Comparison of ENCODE assay signal across 8 mouse cellular contexts in genomic region chr9:48984320-48984844, GRCm38 (mm10). TPM values are rescaled to one million over a fixed set of nuclear protein-coding genes. Genes with fewer than 3 reads are reported as not detected.
DNase-seq lines count a peak whose midpoint lies in the region; ATAC-seq lines count a peak whose summit lies in the region.

No protein-coding gene starts in this region.

- no peak for ATAC-seq in heart, embryonic 12.5 days (ENCODE audit: insufficient number of reproducible peaks, low FRiP score)
- peak; percentile 29 for ATAC-seq in CD4-positive, CD25-positive, alpha-beta regulatory T cell, adult 4 months
- ATAC-seq in forebrain, embryonic 13.5 days: no peak
- ATAC-seq in liver, embryonic 16.5 days (ENCODE audit: low read depth): no peak; the same call in 1 of the 2 replicates

- no peaks in the 10 kb centered on the region for H3K9me3 ChIP-seq in heart, embryonic 12.5 days (replicated peaks)
- no peaks in the 10 kb centered on the region for H3K9me3 ChIP-seq in forebrain, embryonic 13.5 days (replicated peaks)
- H3K9me3 ChIP-seq in liver, embryonic 16.5 days (replicated peaks; ENCODE audit: control insufficient read depth, low read length): no peaks in the 10 kb centered on the region

- H3K4me2 ChIP-seq in heart, embryonic 12.5 days: peak overlapping the region; percentile 83
- H3K4me2 ChIP-seq in forebrain, embryonic 13.5 days: peak overlapping the region; percentile 76
- peak overlapping the region; percentile 99 for H3K4me2 ChIP-seq in liver, embryonic 16.5 days (ENCODE audit: low read depth, low read length)

- 26% methylated on average over 8 of the region's 8 CpGs for WGBS in heart, embryonic 12.5 days
- WGBS in forebrain, embryonic 13.5 days: 35% methylated on average over 8 of the region's 8 CpGs
- WGBS in liver, embryonic 16.5 days (ENCODE audit: insufficient replicate concordance): 15% methylated on average over 8 of the region's 8 CpGs

- peak overlapping the region; percentile 80 for H3K9ac ChIP-seq in heart, embryonic 12.5 days
- peak overlapping the region; percentile 68 for H3K9ac ChIP-seq in forebrain, embryonic 13.5 days
- peak overlapping the region; percentile 60 for H3K9ac ChIP-seq in liver, embryonic 16.5 days (ENCODE audit: low read depth, low read length)

- no peak for DNase-seq in heart, postnatal 25 days (ENCODE audit: low spot score)
- DNase-seq in frontal cortex, postnatal 14 days (ENCODE audit: low spot score in 2 of 2): no peak
- no peak for DNase-seq in right cerebral cortex, postnatal 36 days (ENCODE audit: low spot score in 2 of 2)
- no peak for DNase-seq in frontal cortex, postnatal 10 days (ENCODE audit: low spot score in 2 of 2)

- peak overlapping the region; percentile 84 for H3K4me3 ChIP-seq in heart, embryonic 12.5 days
- peak overlapping the region; percentile 77 for H3K4me3 ChIP-seq in forebrain, embryonic 13.5 days
- peak overlapping the region; percentile 82 for H3K4me3 ChIP-seq in liver, embryonic 16.5 days (ENCODE audit: low read depth, low read length)

- peaks cover 39% of the 10 kb centered on the region for H3K4me1 ChIP-seq in heart, embryonic 12.5 days (replicated peaks)
- peaks cover 35% of the 10 kb centered on the region for H3K4me1 ChIP-seq in forebrain, embryonic 13.5 days
- H3K4me1 ChIP-seq in liver, embryonic 16.5 days (ENCODE audit: control insufficient read depth, low read depth, low read length): peaks cover 28% of the 10 kb centered on the region

- H3K27me3 ChIP-seq in heart, embryonic 12.5 days (replicated peaks): no peaks in the 10 kb centered on the region
- no peaks in the 10 kb centered on the region for H3K27me3 ChIP-seq in forebrain, embryonic 13.5 days
- H3K27me3 ChIP-seq in liver, embryonic 16.5 days (ENCODE audit: control insufficient read depth, insufficient read depth, low read depth, low read length): no peaks in the 10 kb centered on the region

- H3K36me3 ChIP-seq in heart, embryonic 12.5 days: no peaks in the 10 kb centered on the region
- H3K36me3 ChIP-seq in forebrain, embryonic 13.5 days (ENCODE audit: poor library complexity, severe bottlenecking): no peaks in the 10 kb centered on the region
- no peaks in the 10 kb centered on the region for H3K36me3 ChIP-seq in liver, embryonic 16.5 days (ENCODE audit: control insufficient read depth, insufficient read depth)

- intact Hi-C loops in heart, postnatal 25 days (cut with DNase I): loop anchor here (10.0 kb wide), 1 partner anchor 490 kb away; the partner anchor contains the start of genes Gm5617 and Rbm7

- H3K27ac ChIP-seq in heart, embryonic 12.5 days (ENCODE audit: poor library complexity, severe bottlenecking): peak overlapping the region; percentile 94
- peak overlapping the region; percentile 87 for H3K27ac ChIP-seq in forebrain, embryonic 13.5 days
- H3K27ac ChIP-seq in liver, embryonic 16.5 days (ENCODE audit: low read length): peak overlapping the region; percentile 82

RNA-seq across cellular contexts. Expression of gene Usp28, which starts 0.8 kb away (rescaled TPM):
- 133 and 144 TPM in 2 replicates for polyA plus RNA-seq in heart, embryonic 12.5 days (2016; fragmentation: Nextera tagmentation; extraction: Ambion mirVana)
- total RNA-seq in heart, postnatal 25 days (2021): 100 to 1,000 TPM; 150 to 157 TPM
- 10 to 100 TPM; 51.2 to 58.1 TPM for polyA plus RNA-seq in CD4-positive, CD25-positive, alpha-beta regulatory T cell, adult 4 months (2017; shearing (Covaris generic))
- polyA plus RNA-seq in forebrain, embryonic 13.5 days (2015; fragmentation: Nextera tagmentation; extraction: Ambion mirVana): 33.5 and 39.0 TPM in 2 replicates
- 5.9 and 6.3 TPM in 2 replicates for polyA plus RNA-seq in liver, embryonic 16.5 days (2015; fragmentation: Nextera tagmentation; extraction: Ambion mirVana)

RNA-seq across cellular contexts. Expression of gene Htr3b, which starts 19.6 kb away (rescaled TPM):
- polyA plus RNA-seq in heart, embryonic 12.5 days (2016; fragmentation: Nextera tagmentation; extraction: Ambion mirVana): not detected in 2 replicates
- total RNA-seq in heart, postnatal 25 days (2021): not detected
- polyA plus RNA-seq in CD4-positive, CD25-positive, alpha-beta regulatory T cell, adult 4 months (2017; shearing (Covaris generic)): not detected
- polyA plus RNA-seq in forebrain, embryonic 13.5 days (2015; fragmentation: Nextera tagmentation; extraction: Ambion mirVana): not detected in 2 replicates
- not detected in 2 replicates for polyA plus RNA-seq in liver, embryonic 16.5 days (2015; fragmentation: Nextera tagmentation; extraction: Ambion mirVana)
